Mouse (Mus musculus) kidney, adult 8-10 months (tissue): ENCODE results near the gene Rer1.

Source experiments
- DNase-seq, 2 experiments: peaks; one replicate each; pipeline ENCODE4 v3.0.0; 2022

Rer1 gene

DNA sequence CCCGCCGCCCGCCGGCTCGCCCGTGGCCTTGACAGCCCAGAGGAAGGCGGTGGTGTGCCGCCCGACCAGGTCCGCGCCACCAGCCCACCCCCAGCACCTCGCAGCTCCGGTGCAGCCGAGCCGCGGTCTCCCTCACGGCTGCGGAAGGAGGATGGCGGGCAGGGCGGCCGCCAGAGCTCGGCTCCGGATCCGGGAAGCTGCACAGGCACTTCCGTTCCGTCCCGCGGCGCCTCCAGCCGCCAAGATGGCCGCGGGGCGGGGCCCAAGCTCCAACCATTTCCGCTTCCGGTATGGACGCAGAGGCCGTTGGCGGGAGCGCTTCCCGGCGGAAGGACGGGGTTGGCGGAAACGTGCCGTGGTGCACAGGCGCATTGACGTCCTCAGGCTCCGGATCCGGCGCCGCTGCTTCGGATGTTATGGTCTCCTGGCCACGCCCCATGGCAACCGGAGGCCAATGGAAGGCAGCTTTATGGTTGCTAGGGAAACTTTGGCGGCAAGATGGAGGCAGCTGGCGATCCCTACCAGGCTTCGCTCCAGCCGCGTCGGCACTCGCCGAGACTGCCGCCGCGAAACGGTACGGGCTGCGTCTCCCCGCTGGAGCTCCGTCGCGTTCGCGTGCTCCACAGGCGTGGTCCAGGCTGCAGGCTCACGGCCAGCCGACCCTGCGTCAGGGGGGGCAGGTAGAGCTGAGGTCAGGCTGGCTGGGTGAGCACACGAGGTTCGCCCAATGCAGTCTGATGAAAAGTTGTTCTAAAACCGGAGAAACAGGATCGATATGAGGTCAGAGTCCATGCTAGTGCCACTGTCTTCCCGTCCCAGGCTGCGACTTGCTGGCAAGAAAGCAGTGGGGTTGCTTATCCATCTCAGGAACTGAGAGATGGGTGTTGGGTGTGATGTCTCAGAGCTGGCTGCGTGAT is at the start of gene Rer1, which contains the start of gene Morn1:
Gene Rer1, minus strand, starts transcription at position 275 of the 917 bp plus-strand sequence.
Gene Morn1, plus strand, starts transcription at position 470 of the 917 bp plus-strand sequence.
- peak; percentile 100 for DNase-seq

GRCm38 (mm10) chr4:155134686-155135172 is 48.5 kb upstream of the Rer1 start:
- no peak for DNase-seq

GRCm38 (mm10) chr4:155133658-155134417 is 47.7 kb upstream of the Rer1 start:
- no peak for DNase-seq

- DNase-seq, result no peak
Measured at GRCm38 (mm10) chr4:155133188-155133587, 47.0 kb upstream of the Rer1 start.

DNA sequence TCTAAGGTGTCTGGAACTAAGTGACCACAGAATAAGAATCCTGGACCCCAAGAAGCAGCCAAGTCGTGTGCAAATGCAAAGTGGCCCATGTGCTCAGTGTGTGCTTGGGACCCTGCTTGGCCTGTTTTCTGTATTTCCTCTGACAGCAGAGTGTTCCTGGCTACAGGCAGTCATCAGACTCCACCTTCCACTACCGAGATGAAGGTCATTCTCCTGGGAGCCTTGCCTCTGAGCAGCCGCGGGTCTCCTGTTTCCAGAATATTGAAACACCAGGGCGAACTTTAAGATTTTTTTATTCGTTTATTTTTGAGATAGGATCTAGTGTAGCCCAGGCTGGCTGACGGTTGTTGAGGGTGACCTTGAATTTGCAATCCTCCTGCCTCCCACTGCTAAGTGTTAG is 44.4 kb upstream of the Rer1 start:
- DNase-seq, result no peak

- no peak for DNase-seq
Measured at GRCm38 (mm10) chr4:155129996-155130395, 43.8 kb upstream of the Rer1 start.

GRCm38 (mm10) chr4:155129132-155129917 is 43.1 kb upstream of the Rer1 start:
- DNase-seq, result peak in 1 of 2 experiments; percentile 69

GRCm38 (mm10) chr4:155128411-155128810 is 42.2 kb upstream of the Rer1 start:
- DNase-seq, result no peak

DNA sequence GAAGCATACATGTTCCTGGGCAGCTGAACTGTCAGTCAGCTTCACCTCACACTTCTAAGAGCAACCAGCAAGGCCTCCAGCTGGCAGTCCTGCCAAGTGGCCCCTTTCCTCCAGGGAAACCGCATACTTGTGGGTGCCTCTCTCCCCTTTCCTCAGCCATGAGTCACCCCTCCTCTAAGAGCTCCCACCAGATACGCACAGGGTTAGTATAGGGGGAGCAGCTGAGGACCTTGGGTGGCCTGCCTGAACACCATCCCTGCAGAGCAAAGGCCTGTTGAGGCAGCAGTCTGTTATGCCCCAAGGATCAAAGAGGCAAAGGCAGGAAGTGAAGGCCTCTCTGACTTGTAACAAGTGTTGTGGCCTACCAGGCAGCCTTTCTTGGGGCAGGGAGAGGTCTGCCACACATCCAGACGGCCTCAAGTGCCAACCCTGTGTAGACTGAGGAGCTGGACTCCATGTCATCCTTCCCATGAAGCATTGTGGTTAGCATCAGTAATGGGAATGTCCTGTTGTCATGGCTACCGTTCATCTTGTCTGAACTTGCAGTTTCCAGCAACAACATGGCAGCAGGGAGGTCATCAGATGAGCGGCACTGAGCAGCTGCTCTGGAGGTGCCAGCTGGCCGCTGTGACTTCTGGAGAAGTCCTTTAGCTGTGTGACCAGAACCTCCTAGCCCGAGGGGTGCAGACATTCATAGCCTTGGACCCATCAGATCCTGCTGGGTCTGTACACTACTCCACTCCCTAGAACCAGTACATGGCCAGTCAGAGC is 40.6 kb upstream of the Rer1 start:
- DNase-seq, result no peak

GRCm38 (mm10) chr4:155126194-155126593 is 40.0 kb upstream of the Rer1 start:
- DNase-seq, result no peak

- DNase-seq, result no peak
Measured at GRCm38 (mm10) chr4:155125310-155125709, 39.1 kb upstream of the Rer1 start.

- peak in 1 of 2 experiments; percentile 48 for DNase-seq
Measured at GRCm38 (mm10) chr4:155123868-155124534, 37.8 kb upstream of the Rer1 start.

- no peak for DNase-seq
Measured at GRCm38 (mm10) chr4:155122444-155123040, 36.4 kb upstream of the Rer1 start.

DNA sequence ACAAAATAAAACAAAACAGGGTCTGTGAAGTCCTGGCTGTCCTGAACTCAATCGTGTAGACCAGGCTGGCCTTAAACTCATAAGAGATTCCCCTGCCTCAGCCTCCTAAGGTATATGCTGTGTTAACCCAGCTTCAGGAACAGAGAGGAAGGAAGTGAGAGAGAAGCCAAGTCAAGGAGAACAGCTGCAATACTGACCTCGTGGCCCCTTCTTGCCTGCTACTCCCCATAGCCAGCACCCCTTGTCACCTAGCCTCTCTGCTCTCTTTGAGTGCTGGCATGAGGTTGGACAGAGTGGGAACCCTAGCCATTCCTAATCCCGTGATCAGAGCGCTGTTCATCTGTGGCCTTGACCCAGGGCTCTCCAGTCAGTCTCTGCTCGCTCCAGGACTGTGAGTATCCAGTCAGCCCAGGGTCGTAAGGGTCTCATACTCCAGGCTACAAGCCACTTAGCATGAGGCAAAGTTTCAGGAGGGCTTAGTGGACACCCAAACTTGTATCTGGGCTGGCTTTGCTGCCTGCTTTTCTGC is 35.8 kb upstream of the Rer1 start:
- no peak for DNase-seq

DNA sequence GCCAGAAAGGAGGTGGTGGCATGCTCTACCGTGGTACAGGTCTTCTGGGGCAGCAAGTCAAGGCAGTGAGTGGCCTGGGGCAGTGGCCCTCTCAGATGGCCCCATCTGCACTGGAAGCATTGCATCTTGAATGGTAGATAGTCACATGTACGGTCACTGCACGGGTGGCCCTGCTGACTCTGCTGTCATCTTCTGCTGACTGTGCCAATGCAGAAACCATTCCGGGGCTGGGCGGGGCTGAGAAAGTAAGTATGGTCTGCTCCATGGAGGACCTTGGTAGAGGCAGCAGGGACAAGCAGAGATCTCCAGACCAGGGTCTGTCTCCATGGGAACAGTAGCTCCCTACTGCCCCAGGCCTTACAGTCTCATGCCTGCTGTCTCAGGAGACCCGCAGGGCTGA is 35.0 kb upstream of the Rer1 start:
- no peak for DNase-seq

DNA sequence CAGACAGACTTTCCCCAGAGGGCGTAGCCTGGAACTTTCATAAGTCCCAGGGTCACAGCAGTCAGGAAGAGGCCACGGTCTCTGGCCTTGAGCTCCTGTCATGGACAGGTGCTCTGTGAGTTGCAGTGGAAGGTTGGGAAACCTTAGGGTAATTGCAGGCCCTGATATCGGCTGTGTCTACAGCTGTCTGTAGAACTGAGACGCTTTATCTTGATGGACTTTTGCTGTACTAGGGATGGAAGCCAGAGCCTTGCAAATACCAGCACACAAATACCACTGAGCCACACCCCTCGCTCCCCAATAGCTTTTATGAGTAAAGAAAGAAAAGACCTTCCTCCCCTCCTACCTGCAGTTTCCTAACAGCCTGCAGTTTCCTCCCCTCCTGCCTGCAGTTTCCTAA is 34.4 kb upstream of the Rer1 start:
- DNase-seq, result no peak

GRCm38 (mm10) chr4:155120038-155120437 is 33.9 kb upstream of the Rer1 start:
- no peak for DNase-seq

DNA sequence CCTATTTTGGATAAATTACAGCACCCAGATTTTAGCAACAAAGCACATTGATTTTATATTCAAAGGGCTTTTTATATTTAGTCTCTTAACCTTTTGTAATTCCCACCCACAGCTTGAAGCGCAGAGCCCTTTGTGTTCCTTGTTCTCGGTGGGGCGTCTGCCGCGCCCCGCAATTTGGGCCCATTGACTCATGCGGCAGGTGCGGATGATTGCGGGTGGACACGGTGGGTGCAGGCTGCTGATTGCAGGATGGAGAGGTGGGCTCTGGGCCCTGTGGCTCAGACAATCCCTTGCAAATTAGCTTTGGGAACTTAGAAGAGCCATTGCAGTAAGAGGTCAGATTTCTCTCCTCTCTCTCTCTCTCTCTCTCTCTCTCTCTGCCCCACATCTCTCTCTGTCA is 32.1 kb upstream of the Rer1 start:
- no peak for DNase-seq

DNA sequence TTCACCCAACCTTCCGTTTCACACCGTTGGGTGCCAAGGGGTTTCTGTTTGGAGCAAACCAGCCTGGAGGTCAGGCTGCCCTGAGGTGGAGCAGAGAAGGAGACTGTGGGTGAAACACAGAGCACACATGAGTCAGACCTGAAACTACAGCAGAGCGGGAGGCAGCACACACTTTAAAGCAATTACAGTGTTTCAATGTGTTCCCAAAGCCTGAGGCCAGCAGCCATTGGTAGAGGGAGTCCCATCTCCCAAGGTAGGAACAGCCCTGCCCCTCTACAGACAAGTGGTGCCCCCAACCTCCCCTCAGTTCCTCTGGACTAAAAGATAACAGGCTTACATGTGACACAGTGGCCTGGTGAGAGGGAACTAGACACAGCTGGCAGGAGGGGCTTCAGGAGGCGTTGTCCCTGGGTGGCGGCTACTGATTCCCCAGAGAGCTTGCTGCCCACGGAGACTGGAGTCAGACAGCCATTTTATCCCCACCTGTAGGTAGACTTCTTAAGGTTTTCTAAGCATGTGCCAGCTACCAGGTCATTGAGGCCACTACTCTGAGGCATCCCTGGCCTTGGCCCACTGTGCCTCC is 31.3 kb upstream of the Rer1 start:
- no peak for DNase-seq

DNA sequence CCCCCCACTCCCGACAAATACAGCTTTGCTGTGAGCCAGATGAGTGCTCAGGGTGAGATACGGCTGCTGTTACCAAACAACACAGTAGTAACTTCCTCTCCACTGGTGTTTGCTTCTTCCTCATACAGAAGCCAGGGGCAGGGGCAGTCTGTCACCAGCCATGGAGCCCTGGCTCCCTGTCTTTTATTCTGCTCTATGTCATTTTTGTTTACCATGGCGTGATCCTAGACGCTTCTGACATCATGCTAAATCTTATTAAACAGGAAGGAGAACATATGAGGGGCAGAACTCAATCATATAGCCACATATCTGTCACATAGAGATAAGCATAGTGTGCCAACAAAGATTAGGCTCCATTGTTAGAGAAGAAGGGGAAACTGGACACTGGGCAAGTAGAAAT is 30.4 kb upstream of the Rer1 start:
- DNase-seq, result no peak
